Mouse (Mus musculus): ENCODE data around the gene Ubald1. TPM values are rescaled to one million over a fixed set of nuclear protein-coding genes. Genes with fewer than 3 reads are reported as not detected.
A peak's percentile ranks its signal among the peaks of the same experiment; 100 is the strongest.

Gene Ubald1
- polyA plus RNA-seq (2014; fragmentation: Nextera tagmentation; extraction: Ambion mirVana): 26.2 and 26.4 TPM in 2 replicates

DNA sequence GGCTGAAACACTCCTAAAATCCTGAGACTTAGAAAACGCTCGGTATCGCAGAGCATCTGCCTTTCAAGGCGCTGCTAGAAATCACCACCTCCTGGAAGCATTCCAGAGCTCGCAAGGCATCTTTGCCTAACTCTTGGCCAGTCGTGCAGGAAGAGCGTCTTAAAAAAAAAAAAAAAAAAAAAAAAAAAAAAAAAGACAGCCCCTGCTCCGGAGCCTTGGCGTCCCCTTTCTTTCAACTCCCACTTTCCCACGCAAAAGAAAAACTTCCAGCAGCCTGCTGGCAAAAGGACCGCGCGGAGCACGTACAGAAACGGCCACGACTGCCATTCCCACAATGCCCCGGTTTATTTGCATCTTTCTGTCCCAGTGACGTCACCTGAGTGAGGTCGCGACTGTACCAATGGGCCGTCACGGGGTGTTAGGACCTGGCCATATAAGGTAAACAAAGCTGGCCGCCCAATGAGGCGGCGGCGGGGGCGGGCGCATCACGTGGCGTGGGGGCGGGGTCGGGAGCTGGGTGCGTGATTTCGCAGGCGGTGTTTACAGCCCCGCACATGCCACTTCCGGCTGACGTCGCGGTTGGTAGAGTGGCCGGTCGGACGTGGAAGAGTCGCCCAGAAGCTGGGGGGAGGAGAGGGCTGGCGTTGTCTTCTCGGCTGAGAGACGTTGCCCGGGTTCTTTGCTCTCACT, at the start of gene Ubald1:
Ubald1 (minus strand) TSS at position 180 of the 690 bp plus-strand sequence.
- Histone ChIP-seq H3K4me2 (ENCODE audit: low read depth, low read length) (peak within 1 kb of the TSS; percentile 83), H3K36me3 (replicated peaks; ENCODE audit: control insufficient read depth, insufficient read depth, low read depth, low read length) (no peaks in the 10 kb centered on the region), H3K27me3 (ENCODE audit: control insufficient read depth, insufficient read depth, low read length) (no peaks in the 10 kb centered on the region), H3K4me1 (ENCODE audit: control insufficient read depth, insufficient read depth, low read length) (peaks cover 4% of the 10 kb centered on the region; the same call in 1 of the 2 replicates), H3K4me3 (ENCODE audit: low read depth, low read length) (peak within 1 kb of the TSS; percentile 88), H3K27ac (replicated peaks; ENCODE audit: low read depth, low read length) (peak within 1 kb of the TSS; percentile 92), H3K9ac (replicated peaks; ENCODE audit: low read length) (peak within 1 kb of the TSS; percentile 91), H3K9me3 (replicated peaks; ENCODE audit: control insufficient read depth, low read length) (no peaks in the 10 kb centered on the region)
- DNase-seq (ENCODE audit: low spot score) (peak; percentile 99), ATAC-seq (replicated peaks; ENCODE audit: insufficient number of reproducible peaks, low FRiP score, low TSS enrichment, low read depth) (peak; percentile 83)
- WGBS: 0% methylated on average over 48 of the region's 48 CpGs

DNA sequence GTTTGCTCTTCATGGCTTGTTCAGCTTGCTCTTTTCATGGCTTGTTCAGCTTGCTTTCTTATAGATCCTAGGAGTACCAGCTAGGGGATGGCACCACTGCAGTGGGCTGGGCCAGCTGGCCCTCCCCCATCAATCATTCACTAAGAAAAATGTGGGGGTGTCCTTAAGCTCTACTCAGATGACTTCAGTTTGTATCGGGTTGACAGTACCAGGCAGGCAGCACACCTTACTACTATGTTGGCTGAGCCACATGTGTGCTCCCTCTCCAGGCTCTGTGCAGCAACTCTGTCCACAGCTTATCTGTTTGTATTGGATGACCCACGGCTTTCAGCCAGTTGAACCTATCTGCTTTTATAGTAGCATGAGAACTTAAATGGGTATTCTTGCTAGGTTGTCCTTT, 48.4 kb upstream of the Ubald1 start:
- DNase-seq (ENCODE audit: low spot score) (no peak), ATAC-seq (replicated peaks; ENCODE audit: insufficient number of reproducible peaks, low FRiP score, low TSS enrichment, low read depth) (no peak)
- Histone ChIP-seq H3K4me2 (ENCODE audit: low read depth, low read length) (no peak overlapping the region), H3K4me1 (ENCODE audit: control insufficient read depth, insufficient read depth, low read length) (no peaks in the 10 kb centered on the region), H3K27ac (replicated peaks; ENCODE audit: low read depth, low read length) (no peak overlapping the region), H3K36me3 (replicated peaks; ENCODE audit: control insufficient read depth, insufficient read depth, low read depth, low read length) (peaks cover 3% of the 10 kb centered on the region), H3K4me3 (ENCODE audit: low read depth, low read length) (no peak overlapping the region), H3K9ac (replicated peaks; ENCODE audit: low read length) (no peak overlapping the region), H3K27me3 (ENCODE audit: control insufficient read depth, insufficient read depth, low read length) (no peaks in the 10 kb centered on the region), H3K9me3 (replicated peaks; ENCODE audit: control insufficient read depth, low read length) (no peaks in the 10 kb centered on the region)
- WGBS: 90% methylated on average over 2 of the region's 2 CpGs

DNA sequence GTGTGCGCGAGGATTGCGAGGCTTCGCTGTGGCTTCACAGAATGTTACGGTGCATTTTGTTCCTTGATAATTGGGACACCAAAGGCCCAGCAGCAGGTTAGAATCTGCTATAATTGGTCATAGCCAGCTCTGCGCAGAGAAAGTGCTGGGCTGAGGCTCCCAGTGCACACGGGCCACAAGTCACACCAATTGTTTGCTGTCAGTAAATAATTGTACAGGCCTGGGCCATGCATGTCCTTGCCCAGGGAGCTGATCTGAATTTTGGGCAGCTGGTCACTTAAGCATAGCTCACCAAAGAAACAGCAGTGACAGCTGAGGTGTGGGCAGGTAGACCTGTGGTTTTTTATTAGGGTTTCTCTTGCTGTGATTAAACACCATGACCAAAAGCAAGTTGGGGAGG, 47.9 kb upstream of the Ubald1 start:
- H3K4me2 ChIP-seq (ENCODE audit: low read depth, low read length): no peak overlapping the region
- H3K4me3 ChIP-seq (ENCODE audit: low read depth, low read length): no peak overlapping the region
- H3K27ac ChIP-seq (replicated peaks; ENCODE audit: low read depth, low read length): no peak overlapping the region
- no peaks in the 10 kb centered on the region for H3K9me3 ChIP-seq (replicated peaks; ENCODE audit: control insufficient read depth, low read length)
- no peak overlapping the region for H3K9ac ChIP-seq (replicated peaks; ENCODE audit: low read length)
- DNase-seq (ENCODE audit: low spot score): no peak
- no peaks in the 10 kb centered on the region for H3K27me3 ChIP-seq (ENCODE audit: control insufficient read depth, insufficient read depth, low read length)
- H3K4me1 ChIP-seq (ENCODE audit: control insufficient read depth, insufficient read depth, low read length): no peaks in the 10 kb centered on the region
- no peak for ATAC-seq (replicated peaks; ENCODE audit: insufficient number of reproducible peaks, low FRiP score, low TSS enrichment, low read depth)
- WGBS: 92% methylated on average over 7 of the region's 7 CpGs
- peaks cover 3% of the 10 kb centered on the region for H3K36me3 ChIP-seq (replicated peaks; ENCODE audit: control insufficient read depth, insufficient read depth, low read depth, low read length)

DNA sequence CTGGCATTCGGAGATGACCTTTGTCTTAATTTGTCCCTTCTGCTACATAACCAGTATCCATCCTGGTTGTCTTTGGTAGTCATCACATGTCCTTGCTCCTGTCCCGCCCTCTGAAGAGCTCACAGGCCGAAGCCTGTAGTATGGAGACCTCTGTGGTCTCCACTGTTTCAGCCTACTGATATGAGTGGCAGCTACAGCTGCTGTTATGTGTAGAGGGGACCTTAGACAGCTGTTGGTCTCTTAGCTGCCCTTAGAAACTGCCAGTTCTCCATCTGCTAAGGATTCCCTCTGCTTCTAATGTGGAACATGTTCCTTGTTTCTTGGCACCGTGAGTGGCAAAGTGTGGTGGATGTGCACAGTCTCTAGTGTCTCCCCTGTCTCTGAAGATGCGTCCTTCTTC, 43.9 kb upstream of the Ubald1 start:
- Histone ChIP-seq H3K27me3 (ENCODE audit: control insufficient read depth, insufficient read depth, low read length) (no peaks in the 10 kb centered on the region), H3K4me1 (ENCODE audit: control insufficient read depth, insufficient read depth, low read length) (no peaks in the 10 kb centered on the region), H3K27ac (replicated peaks; ENCODE audit: low read depth, low read length) (no peak overlapping the region), H3K4me2 (ENCODE audit: low read depth, low read length) (no peak overlapping the region), H3K4me3 (ENCODE audit: low read depth, low read length) (no peak overlapping the region), H3K36me3 (replicated peaks; ENCODE audit: control insufficient read depth, insufficient read depth, low read depth, low read length) (peaks cover 6% of the 10 kb centered on the region), H3K9me3 (replicated peaks; ENCODE audit: control insufficient read depth, low read length) (no peaks in the 10 kb centered on the region), H3K9ac (replicated peaks; ENCODE audit: low read length) (no peak overlapping the region)
- DNase-seq (ENCODE audit: low spot score): no peak
- no peak for ATAC-seq (replicated peaks; ENCODE audit: insufficient number of reproducible peaks, low FRiP score, low TSS enrichment, low read depth)
- WGBS: 91% methylated on average over 5 of the region's 5 CpGs

GRCm38 (mm10) chr16:4922481-4922880, 42.4 kb upstream of the Ubald1 start:
- Histone ChIP-seq H3K4me3 (ENCODE audit: low read depth, low read length) (no peak overlapping the region), H3K4me1 (ENCODE audit: control insufficient read depth, insufficient read depth, low read length) (no peaks in the 10 kb centered on the region), H3K9ac (replicated peaks; ENCODE audit: low read length) (no peak overlapping the region), H3K36me3 (replicated peaks; ENCODE audit: control insufficient read depth, insufficient read depth, low read depth, low read length) (peaks cover 6% of the 10 kb centered on the region), H3K27me3 (ENCODE audit: control insufficient read depth, insufficient read depth, low read length) (no peaks in the 10 kb centered on the region), H3K27ac (replicated peaks; ENCODE audit: low read depth, low read length) (no peak overlapping the region), H3K9me3 (replicated peaks; ENCODE audit: control insufficient read depth, low read length) (no peaks in the 10 kb centered on the region), H3K4me2 (ENCODE audit: low read depth, low read length) (no peak overlapping the region)
- ATAC-seq (replicated peaks; ENCODE audit: insufficient number of reproducible peaks, low FRiP score, low TSS enrichment, low read depth): no peak
- WGBS: 91% methylated on average over 6 of the region's 6 CpGs
- no peak for DNase-seq (ENCODE audit: low spot score)

GRCm38 (mm10) chr16:4920556-4920955, 40.4 kb upstream of the Ubald1 start:
- H3K4me1 ChIP-seq (ENCODE audit: control insufficient read depth, insufficient read depth, low read length): no peaks in the 10 kb centered on the region
- H3K27me3 ChIP-seq (ENCODE audit: control insufficient read depth, insufficient read depth, low read length): no peaks in the 10 kb centered on the region
- DNase-seq (ENCODE audit: low spot score) (no peak), ATAC-seq (replicated peaks; ENCODE audit: insufficient number of reproducible peaks, low FRiP score, low TSS enrichment, low read depth) (no peak)
- no peaks in the 10 kb centered on the region for H3K9me3 ChIP-seq (replicated peaks; ENCODE audit: control insufficient read depth, low read length)
- H3K36me3 ChIP-seq (replicated peaks; ENCODE audit: control insufficient read depth, insufficient read depth, low read depth, low read length): peaks cover 6% of the 10 kb centered on the region; the same call in 1 of the 2 replicates
- no peak overlapping the region for H3K4me2 ChIP-seq (ENCODE audit: low read depth, low read length)
- H3K27ac ChIP-seq (replicated peaks; ENCODE audit: low read depth, low read length): no peak overlapping the region
- no peak overlapping the region for H3K9ac ChIP-seq (replicated peaks; ENCODE audit: low read length)
- 80% methylated on average over 4 of the region's 4 CpGs for WGBS
- H3K4me3 ChIP-seq (ENCODE audit: low read depth, low read length): no peak overlapping the region

- ATAC-seq (replicated peaks; ENCODE audit: insufficient number of reproducible peaks, low FRiP score, low TSS enrichment, low read depth) (no peak), DNase-seq (ENCODE audit: low spot score) (no peak)
- Histone ChIP-seq H3K4me2 (ENCODE audit: low read depth, low read length) (no peak overlapping the region), H3K4me1 (ENCODE audit: control insufficient read depth, insufficient read depth, low read length) (no peaks in the 10 kb centered on the region), H3K9me3 (replicated peaks; ENCODE audit: control insufficient read depth, low read length) (no peaks in the 10 kb centered on the region), H3K4me3 (ENCODE audit: low read depth, low read length) (no peak overlapping the region), H3K27ac (replicated peaks; ENCODE audit: low read depth, low read length) (no peak overlapping the region), H3K36me3 (replicated peaks; ENCODE audit: control insufficient read depth, insufficient read depth, low read depth, low read length) (no peaks in the 10 kb centered on the region; the same call in 1 of the 2 replicates), H3K9ac (replicated peaks; ENCODE audit: low read length) (no peak overlapping the region), H3K27me3 (ENCODE audit: control insufficient read depth, insufficient read depth, low read length) (no peaks in the 10 kb centered on the region)
- 89% methylated on average over 2 of the region's 2 CpGs for WGBS
Observed at GRCm38 (mm10) chr16:4916608-4917007, 36.5 kb upstream of the Ubald1 start.

DNA sequence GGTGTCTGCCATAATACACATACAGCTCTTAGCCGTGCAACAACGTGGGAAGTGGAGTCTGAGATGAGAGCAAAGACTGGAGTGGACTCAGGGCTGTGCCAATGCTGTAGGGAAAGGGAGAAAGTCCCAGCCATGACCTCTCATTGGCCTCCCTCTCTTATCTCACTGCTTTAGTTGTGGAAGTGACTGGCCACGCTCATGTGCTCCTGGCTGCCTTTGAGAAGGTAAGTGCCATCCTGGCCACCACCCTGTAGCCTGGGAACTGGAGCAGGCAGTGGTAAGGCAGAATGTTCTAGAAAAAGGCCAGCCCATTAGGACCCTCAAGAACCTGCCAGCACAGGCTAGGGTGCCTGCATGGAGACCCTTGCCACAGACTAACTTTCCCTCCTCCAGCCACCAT, 35.8 kb upstream of the Ubald1 start:
- no peak overlapping the region for H3K4me3 ChIP-seq (ENCODE audit: low read depth, low read length)
- 90% methylated on average over 3 of the region's 3 CpGs for WGBS
- DNase-seq (ENCODE audit: low spot score) (no peak), ATAC-seq (replicated peaks; ENCODE audit: insufficient number of reproducible peaks, low FRiP score, low TSS enrichment, low read depth) (no peak)
- H3K27me3 ChIP-seq (ENCODE audit: control insufficient read depth, insufficient read depth, low read length): no peaks in the 10 kb centered on the region
- H3K4me1 ChIP-seq (ENCODE audit: control insufficient read depth, insufficient read depth, low read length): no peaks in the 10 kb centered on the region
- no peaks in the 10 kb centered on the region for H3K9me3 ChIP-seq (replicated peaks; ENCODE audit: control insufficient read depth, low read length)
- H3K4me2 ChIP-seq (ENCODE audit: low read depth, low read length): no peak overlapping the region
- no peaks in the 10 kb centered on the region; the same call in 1 of the 2 replicates for H3K36me3 ChIP-seq (replicated peaks; ENCODE audit: control insufficient read depth, insufficient read depth, low read depth, low read length)
- no peak overlapping the region for H3K27ac ChIP-seq (replicated peaks; ENCODE audit: low read depth, low read length)
- H3K9ac ChIP-seq (replicated peaks; ENCODE audit: low read length): no peak overlapping the region
